Mouse (Mus musculus): ENCODE data around the gene Gm13941. TPM values are rescaled to one million over a fixed set of nuclear protein-coding genes. Genes with fewer than 3 reads are reported as not detected.

Gene Gm13941
- not detected for total RNA-seq (2022)

- no peak for DNase-seq (ENCODE audit: low spot score in 2 of 2)
These were observed at the start of gene Gm13941 for GRCm38 (mm10) chr2:111105882-111106281. TSS of gene Gm13941 (minus strand) at chr2:111105982.

DNA sequence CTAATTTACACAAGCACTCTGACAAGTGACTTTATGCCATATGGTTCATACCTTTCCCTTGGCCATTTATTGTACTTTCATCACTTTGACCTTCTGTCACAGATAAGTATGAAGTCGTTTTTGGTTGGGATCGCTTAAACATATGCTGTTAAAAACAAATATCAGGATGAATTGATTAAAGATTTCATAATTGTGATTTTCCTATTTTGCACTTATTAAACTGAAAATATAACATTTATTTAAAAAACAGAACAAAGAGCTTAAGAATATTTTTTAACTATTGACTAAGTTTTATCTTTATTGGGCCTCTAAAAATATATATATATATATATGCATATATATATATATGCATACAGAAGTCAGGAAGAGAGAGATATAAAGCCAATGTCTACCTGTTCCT is 47.1 kb upstream of the Gm13941 start, which contains the start of gene Gm15130:
Gm15130 (minus strand) TSS at position 101 of the 400 bp plus-strand sequence.
- DNase-seq (ENCODE audit: low spot score in 2 of 2) = no peak

GRCm38 (mm10) chr2:111135739-111136138 is 30.0 kb upstream of the Gm13941 start:
- DNase-seq (ENCODE audit: low spot score in 2 of 2) = no peak

GRCm38 (mm10) chr2:111058586-111059261 is 47.1 kb downstream of the Gm13941 start:
- no peak for DNase-seq (ENCODE audit: low spot score in 2 of 2)

Other genes starting within 250 kb of the Gm13941 start
- under 1 TPM in 2 of 4 experiments, not detected in 2; 0.08 to 0.10 TPM for gene Ano3, start 155.1 kb downstream of the Gm13941 start, total RNA-seq (2022)
- not detected for gene Gm15130, start 47.0 kb upstream of the Gm13941 start, total RNA-seq (2022)
- gene 4930430A15Rik, start 123.6 kb upstream of the Gm13941 start, total RNA-seq (2022) = not detected
- gene Olfr1275, start 129.3 kb upstream of the Gm13941 start, total RNA-seq (2022) = not detected
- not detected for gene Olfr1276, start 148.5 kb upstream of the Gm13941 start, total RNA-seq (2022)
- not detected for gene Olfr1277, start 168.1 kb upstream of the Gm13941 start, total RNA-seq (2022)
- not detected for gene Olfr1278, start 184.2 kb upstream of the Gm13941 start, total RNA-seq (2022)
- gene Olfr1279, start 194.7 kb upstream of the Gm13941 start, total RNA-seq (2022) = not detected
- gene Olfr1280, start 208.0 kb upstream of the Gm13941 start, total RNA-seq (2022) = not detected
- gene Olfr1281, start 220.5 kb upstream of the Gm13941 start, total RNA-seq (2022) = not detected
- not detected for gene Olfr1282, start 230.1 kb upstream of the Gm13941 start, total RNA-seq (2022)

Data from gastrocnemius, adult 8-10 months (tissue).